Mouse (Mus musculus): ENCODE data around the gene Gpatch2. TPM values are rescaled to one million over a fixed set of nuclear protein-coding genes. Genes with fewer than 3 reads are reported as not detected.

Gene Gpatch2
- polyA plus RNA-seq, 1 experiment from 2014 or later = 21.9 TPM

DNA sequence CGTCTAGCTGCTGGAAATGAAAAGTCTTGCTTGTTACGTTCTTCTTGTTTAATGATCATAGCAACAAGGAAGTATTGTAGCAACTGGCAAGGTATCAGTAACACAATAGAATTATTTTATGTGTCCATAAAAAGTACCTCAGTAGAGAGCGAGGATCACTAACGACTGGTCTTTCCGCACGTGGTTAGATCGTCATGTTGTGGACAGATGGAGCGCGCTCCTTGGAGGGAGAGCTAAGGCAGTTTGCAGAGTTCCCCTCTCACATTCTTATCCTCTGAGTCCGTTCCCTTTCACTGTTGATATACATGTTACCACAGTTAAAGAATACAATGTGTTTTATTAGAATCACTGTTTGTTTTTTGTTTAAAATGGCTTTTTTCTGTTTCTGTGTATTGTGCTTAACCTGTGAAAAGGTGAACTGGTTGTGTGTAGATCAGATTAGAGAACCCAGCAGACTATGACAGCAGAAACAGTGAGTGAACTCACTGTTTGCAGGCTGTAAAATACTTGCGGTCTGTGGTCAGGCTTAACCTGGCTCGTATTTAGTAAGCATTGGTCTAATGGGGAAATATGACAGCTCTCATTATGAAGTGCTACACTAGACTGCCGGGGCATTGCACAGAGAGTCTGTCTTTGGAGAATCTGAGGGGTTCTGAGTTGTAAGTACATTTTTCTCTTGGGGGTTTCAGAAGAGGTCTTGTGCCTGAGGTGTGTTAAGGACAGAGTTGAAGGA lies 13.3 kb downstream of the Gpatch2 start:
- H3K9ac ChIP-seq = no peak overlapping the region
- no peak overlapping the region for H3K27ac ChIP-seq
- ATAC-seq (ENCODE audit: low FRiP score, low read depth) = no peak
- H3K27me3 ChIP-seq = no peaks in the 10 kb centered on the region
- H3K36me3 ChIP-seq = peaks cover 32% of the 10 kb centered on the region
- no peaks in the 10 kb centered on the region for H3K9me3 ChIP-seq
- H3K4me1 ChIP-seq = 0 out of 2 replicates have a peak, but pooled peaks cover 6% of the 10 kb centered on the region
- no peak overlapping the region for H3K4me3 ChIP-seq
- WGBS = 53% methylated on average over 13 of the region's 13 CpGs
- H3K4me2 ChIP-seq (replicated peaks) = no peak overlapping the region

DNA sequence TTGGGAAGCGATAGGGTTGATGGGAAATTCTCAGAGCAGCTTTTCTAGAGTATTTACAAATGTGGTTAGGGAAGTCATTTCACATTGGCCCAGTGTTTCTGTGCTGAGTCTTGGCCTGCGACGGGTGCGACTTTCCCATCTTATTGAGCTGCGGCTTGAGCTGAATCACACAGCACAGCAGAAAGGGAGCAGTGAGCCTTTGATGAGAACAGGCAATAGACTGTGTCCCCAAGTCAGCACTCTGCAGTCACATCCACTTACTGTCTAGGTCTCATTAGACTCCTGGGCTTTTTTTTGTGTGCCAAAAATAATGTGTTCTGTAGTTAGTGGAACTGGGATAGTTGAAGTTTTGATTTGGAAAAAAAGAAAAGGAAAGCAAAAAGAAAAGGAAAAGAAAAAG lies 14.9 kb downstream of the Gpatch2 start:
- Histone ChIP-seq H3K4me3 (no peak overlapping the region), H3K4me1 (0 out of 2 replicates have a peak, but pooled peaks cover 6% of the 10 kb centered on the region), H3K9ac (no peak overlapping the region), H3K27ac (no peak overlapping the region), H3K36me3 (peaks cover 41% of the 10 kb centered on the region), H3K9me3 (no peaks in the 10 kb centered on the region), H3K27me3 (no peaks in the 10 kb centered on the region), H3K4me2 (replicated peaks) (no peak overlapping the region)
- WGBS = 90% methylated on average over 5 of the region's 5 CpGs
- ATAC-seq (ENCODE audit: low FRiP score, low read depth) = no peak

DNA sequence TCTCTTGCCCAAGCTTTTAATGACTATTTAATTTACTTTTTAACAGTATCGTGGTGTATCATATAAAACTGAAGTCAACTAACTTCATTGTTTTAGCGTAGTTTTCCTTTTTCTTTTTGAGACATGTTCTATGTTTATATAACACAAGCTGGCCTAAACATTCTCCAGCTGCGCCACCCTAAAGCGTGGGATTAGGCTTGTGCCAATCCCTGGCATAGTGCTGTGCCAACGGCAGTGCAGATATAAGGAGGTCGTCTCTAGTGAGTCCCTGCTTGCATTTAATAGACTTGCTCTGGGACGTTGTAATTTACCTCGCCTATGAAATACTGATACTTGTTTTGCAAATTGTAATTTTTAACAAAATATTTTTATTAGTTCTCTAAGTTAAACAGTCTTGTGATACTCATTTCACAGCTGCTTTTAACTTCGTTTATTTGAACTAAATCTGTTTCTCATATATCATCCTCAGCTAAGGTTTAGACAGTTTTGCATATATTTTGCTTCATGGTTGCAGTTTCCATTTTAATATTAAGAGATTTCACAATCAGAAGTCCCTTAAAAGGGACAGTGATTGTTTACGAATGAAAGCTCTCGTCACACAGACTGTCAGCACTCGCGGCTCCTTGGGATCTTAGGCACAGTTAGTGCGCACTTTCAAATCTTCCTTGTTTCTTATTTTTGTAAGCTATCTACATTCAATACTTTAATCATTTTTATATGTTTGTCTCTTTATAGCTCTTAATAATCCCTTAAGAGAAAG lies 17.1 kb downstream of the Gpatch2 start:
- Histone ChIP-seq H3K4me1 (0 out of 2 replicates have a peak, but pooled peaks cover 6% of the 10 kb centered on the region), H3K36me3 (peaks cover 37% of the 10 kb centered on the region), H3K9me3 (no peaks in the 10 kb centered on the region), H3K9ac (no peak overlapping the region), H3K27ac (no peak overlapping the region), H3K4me3 (no peak overlapping the region), H3K27me3 (no peaks in the 10 kb centered on the region), H3K4me2 (replicated peaks) (no peak overlapping the region)
- no peak for ATAC-seq (ENCODE audit: low FRiP score, low read depth)
- 84% methylated on average over 14 of the region's 14 CpGs for WGBS

DNA sequence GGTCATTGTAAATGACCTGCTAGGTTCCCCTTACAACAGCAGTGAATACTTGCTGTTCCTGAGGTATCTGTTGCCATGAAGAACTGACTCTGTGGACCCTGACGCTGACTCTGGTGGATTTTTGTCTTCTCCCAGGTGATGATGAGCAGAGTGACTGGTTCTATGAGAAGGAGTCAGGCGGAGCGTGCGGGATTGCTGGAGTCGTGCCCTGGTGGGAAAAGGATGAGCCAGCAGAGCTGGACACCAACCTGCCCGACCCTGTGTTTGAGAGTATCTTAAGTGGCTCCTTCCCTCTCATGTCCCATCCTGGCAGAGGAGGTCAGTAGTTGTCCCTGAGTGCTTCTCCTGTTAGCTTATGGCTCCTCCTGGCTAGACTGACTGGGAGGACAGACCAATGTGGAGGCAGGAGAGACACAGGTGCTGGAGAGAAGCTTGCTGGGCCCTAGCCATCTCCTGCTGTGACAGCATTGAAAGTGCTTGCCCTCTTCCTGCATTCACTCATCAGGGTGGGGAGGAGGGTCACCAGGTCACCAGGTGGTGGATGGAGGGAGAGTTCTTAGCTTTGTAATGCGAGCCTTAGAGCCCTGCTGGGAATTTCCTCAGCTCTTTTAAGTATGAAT lies 17.8 kb downstream of the Gpatch2 start:
- no peak overlapping the region for H3K4me3 ChIP-seq
- 0 out of 2 replicates have a peak, but pooled peaks cover under 1% of the 10 kb centered on the region for H3K4me1 ChIP-seq
- peaks cover 41% of the 10 kb centered on the region for H3K36me3 ChIP-seq
- no peak overlapping the region for H3K27ac ChIP-seq
- no peaks in the 10 kb centered on the region for H3K9me3 ChIP-seq
- no peak for ATAC-seq (ENCODE audit: low FRiP score, low read depth)
- no peak overlapping the region for H3K9ac ChIP-seq
- 58% methylated on average over 7 of the region's 7 CpGs for WGBS
- no peaks in the 10 kb centered on the region for H3K27me3 ChIP-seq
- H3K4me2 ChIP-seq (replicated peaks) = no peak overlapping the region

DNA sequence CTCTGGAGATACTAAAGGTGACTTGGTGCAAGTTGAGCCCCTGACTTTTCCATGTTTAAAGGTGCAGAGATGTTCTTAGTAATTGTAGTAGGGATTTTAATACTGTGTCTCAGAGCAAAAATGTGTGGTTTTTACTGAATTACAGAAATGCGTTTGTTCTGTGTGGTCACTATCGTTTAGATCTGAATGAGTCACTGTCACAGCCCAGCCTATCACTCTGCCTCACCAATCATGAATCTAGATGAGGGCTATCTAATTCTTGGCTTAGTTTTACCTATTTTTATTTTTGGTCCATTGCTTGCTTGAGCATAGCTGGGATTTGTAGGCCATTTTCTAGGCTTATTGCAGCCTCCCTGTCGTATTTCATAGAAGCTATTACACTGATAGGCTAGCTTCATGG lies 19.9 kb downstream of the Gpatch2 start:
- 93% methylated on average over 3 of the region's 3 CpGs for WGBS
- H3K27ac ChIP-seq = no peak overlapping the region
- H3K4me3 ChIP-seq = no peak overlapping the region

DNA sequence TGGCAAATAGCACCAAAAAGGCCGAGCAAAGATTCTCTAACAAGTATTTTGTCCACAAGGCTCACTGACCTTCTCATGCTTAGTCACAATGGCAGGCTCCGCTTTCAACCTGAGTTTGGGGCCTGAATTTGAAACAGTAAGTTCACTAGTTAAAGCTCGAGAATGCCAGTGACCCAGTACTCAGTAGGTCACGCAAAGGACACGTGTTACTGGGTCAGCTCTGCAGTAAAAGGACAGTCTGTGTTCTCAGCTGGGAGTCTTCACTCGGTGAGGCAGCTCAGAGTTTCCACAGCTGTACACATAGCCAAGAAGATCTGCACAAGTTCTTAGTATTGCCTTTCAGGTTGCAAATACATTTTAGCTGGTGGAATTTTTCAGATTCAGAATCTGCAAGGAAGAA lies 21.0 kb downstream of the Gpatch2 start:
- Histone ChIP-seq H3K9me3 (no peaks in the 10 kb centered on the region), H3K27ac (no peak overlapping the region), H3K4me1 (no peaks in the 10 kb centered on the region), H3K27me3 (no peaks in the 10 kb centered on the region), H3K36me3 (peaks cover 32% of the 10 kb centered on the region), H3K4me2 (replicated peaks) (no peak overlapping the region), H3K9ac (no peak overlapping the region), H3K4me3 (no peak overlapping the region)
- WGBS = 76% methylated on average over 6 of the region's 6 CpGs
- ATAC-seq (ENCODE audit: low FRiP score, low read depth) = no peak

More for the DNA sequence above, 19.9 kb downstream of the Gpatch2 start:
- Histone ChIP-seq H3K9me3 (no peaks in the 10 kb centered on the region), H3K27me3 (no peaks in the 10 kb centered on the region), H3K4me1 (no peaks in the 10 kb centered on the region), H3K4me2 (replicated peaks) (no peak overlapping the region), H3K9ac (no peak overlapping the region), H3K36me3 (peaks cover 37% of the 10 kb centered on the region)
- no peak for ATAC-seq (ENCODE audit: low FRiP score, low read depth)

DNA sequence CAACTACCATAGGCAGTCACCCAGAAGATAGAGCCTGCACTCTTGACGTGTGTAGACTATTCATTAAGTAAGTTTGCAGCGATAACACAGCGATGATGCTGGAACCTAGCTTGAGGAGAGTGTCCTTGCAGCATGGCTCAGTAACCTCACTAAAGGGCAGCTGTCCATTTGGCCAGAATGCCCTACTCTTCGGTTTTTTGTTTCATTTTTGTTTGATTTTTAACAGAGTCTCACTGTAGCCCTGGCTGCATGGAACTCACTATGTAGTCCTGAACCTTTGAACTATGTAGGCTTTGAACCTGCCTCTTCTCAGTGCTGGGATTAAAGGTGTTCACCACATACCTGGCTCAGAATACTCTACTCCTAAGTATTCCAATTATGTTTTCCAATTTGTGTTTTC lies 22.8 kb downstream of the Gpatch2 start:
- whole genome bisulfite sequencing = 90% methylated on average over 4 of the region's 4 CpGs
- H3K27ac ChIP-seq = no peak overlapping the region
- no peaks in the 10 kb centered on the region for H3K4me1 ChIP-seq
- H3K36me3 ChIP-seq = peaks cover 28% of the 10 kb centered on the region
- no peak overlapping the region for H3K4me2 ChIP-seq (replicated peaks)
- H3K27me3 ChIP-seq = no peaks in the 10 kb centered on the region
- H3K9me3 ChIP-seq = no peaks in the 10 kb centered on the region
- no peak overlapping the region for H3K9ac ChIP-seq
- no peak for ATAC-seq (ENCODE audit: low FRiP score, low read depth)
- H3K4me3 ChIP-seq = no peak overlapping the region

DNA sequence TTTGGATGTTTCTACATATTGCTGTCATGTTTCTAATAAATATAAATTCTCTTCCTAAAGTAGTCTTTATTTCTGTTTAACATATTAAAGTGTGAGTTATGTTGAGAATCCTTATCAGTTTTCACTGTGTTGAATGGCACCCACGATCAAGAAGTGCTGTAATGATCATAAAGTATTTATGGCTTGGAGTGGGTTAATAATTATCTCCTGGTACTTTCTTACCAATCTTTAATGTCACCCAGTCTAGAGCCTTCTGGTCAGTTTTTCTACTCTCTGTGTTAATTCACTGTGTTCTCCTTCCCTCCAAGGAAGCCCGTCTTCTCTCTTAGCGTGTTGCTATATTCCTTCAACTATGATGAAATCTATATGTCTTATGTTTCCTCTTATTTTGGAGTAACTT lies 25.0 kb downstream of the Gpatch2 start:
- H3K4me3 ChIP-seq = no peak overlapping the region
- no peak overlapping the region for H3K4me2 ChIP-seq (replicated peaks)
- no peaks in the 10 kb centered on the region for H3K4me1 ChIP-seq
- no peaks in the 10 kb centered on the region for H3K27me3 ChIP-seq
- no peak for ATAC-seq (ENCODE audit: low FRiP score, low read depth)
- 97% methylated on average over 3 of the region's 3 CpGs for WGBS
- peaks cover 14% of the 10 kb centered on the region for H3K36me3 ChIP-seq
- H3K27ac ChIP-seq = no peak overlapping the region
- no peaks in the 10 kb centered on the region for H3K9me3 ChIP-seq
- no peak overlapping the region for H3K9ac ChIP-seq

DNA sequence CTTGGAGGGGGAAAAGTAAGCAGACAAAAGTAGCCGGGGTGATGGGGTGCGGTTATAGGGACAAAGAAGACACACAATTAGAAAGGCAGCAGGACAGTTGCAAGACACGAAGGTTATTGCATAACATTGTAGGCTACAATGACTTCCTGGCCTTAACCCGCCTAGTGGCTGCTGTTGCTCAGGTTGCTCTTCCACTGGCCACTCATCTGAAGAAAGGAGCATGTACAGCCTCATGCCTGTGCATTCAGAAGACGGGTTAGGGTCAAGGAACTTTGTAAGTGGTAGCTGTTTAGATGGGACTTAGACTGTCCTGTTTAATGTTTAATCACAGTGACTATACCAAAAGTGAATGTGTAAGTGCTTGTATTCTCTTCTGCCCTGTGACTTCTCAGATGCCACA lies 26.0 kb downstream of the Gpatch2 start:
- no peak overlapping the region for H3K4me3 ChIP-seq
- no peak overlapping the region for H3K4me2 ChIP-seq (replicated peaks)
- H3K9me3 ChIP-seq = no peaks in the 10 kb centered on the region
- no peaks in the 10 kb centered on the region for H3K27me3 ChIP-seq
- peaks cover 9% of the 10 kb centered on the region for H3K36me3 ChIP-seq
- no peak for ATAC-seq (ENCODE audit: low FRiP score, low read depth)
- no peak overlapping the region for H3K9ac ChIP-seq
- 90% methylated on average over 5 of the region's 5 CpGs for WGBS
- no peak overlapping the region for H3K27ac ChIP-seq
- no peaks in the 10 kb centered on the region for H3K4me1 ChIP-seq

DNA sequence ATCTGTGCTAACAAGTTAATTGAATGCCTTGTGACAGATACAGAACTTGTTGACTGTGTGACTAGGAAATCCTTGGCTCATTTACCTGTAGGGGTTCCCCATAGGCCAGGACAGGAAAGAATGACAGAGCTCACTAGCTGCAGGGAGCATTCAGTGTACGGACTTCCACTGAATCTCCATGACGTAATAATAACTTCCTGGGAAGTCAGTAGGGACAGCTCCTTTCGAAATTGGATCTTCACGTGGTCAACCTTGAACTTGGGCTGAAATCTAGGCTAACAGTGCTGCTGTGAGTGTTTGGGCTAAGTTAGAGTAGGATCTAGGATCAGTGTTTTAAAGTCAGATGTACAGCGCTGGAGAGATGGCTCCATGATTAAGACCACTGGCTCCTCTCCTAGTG lies 29.4 kb downstream of the Gpatch2 start:
- Histone ChIP-seq H3K9me3 (no peaks in the 10 kb centered on the region), H3K4me1 (no peaks in the 10 kb centered on the region), H3K4me3 (no peak overlapping the region), H3K9ac (no peak overlapping the region), H3K4me2 (replicated peaks) (no peak overlapping the region), H3K36me3 (peaks cover 2% of the 10 kb centered on the region; the same call in 1 of the 2 replicates), H3K27me3 (no peaks in the 10 kb centered on the region), H3K27ac (no peak overlapping the region)
- 82% methylated on average over 5 of the region's 5 CpGs for WGBS
- no peak for ATAC-seq (ENCODE audit: low FRiP score, low read depth)

DNA sequence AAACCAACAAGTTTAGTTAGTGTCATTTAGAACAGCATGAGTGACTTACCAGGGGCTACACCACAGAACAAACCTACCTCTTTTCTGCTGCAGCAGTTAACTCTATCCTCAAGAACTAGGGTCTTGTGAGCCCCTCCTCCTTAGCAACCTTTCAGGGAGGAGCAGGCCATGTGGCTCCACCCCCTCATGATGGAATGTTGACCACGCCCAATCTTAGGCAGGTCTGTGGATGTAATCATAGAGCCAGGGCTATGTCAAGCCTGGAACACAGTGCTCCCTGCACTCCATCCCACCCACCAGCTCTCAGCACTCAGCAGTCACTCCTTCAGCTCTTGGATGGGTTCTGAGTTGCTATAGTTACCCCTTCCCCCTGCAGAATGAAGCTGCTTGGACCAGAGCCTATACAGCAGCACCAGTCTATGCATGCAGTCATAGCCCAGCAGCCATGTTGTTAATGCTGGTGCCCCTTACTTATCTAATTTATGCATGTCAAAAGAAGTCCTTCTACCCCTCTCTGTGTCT lies 35.5 kb downstream of the Gpatch2 start:
- peaks cover 9% of the 10 kb centered on the region; the same call in 1 of the 2 replicates for H3K36me3 ChIP-seq
- no peak overlapping the region for H3K4me3 ChIP-seq
- H3K27ac ChIP-seq = no peak overlapping the region
- no peaks in the 10 kb centered on the region for H3K9me3 ChIP-seq
- no peak overlapping the region for H3K9ac ChIP-seq
- no peak for ATAC-seq (ENCODE audit: low FRiP score, low read depth)
- H3K4me2 ChIP-seq (replicated peaks) = no peak overlapping the region
- no peaks in the 10 kb centered on the region for H3K27me3 ChIP-seq
- WGBS = 87% methylated on average over 1 of the region's 1 CpGs
- no peaks in the 10 kb centered on the region for H3K4me1 ChIP-seq

DNA sequence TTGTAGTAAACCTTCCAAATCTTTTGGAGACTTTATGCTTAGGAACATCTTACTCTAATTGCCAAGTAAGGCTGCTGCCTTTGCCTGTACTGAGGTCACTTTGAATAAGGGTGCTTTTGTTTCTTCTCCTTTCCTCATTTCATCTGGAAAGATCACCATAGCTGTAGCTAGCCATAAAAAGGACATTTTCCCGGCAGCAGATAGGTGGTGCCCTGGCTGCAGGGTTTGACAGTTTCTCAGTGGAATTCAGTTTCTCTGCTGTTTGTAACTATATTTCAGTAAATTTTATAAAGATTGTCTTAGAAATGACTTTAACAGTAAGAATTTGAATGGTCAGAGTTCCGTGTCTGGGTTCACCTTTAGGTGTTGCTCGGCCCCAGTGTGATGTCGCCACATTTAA lies 43.4 kb downstream of the Gpatch2 start:
- no peak for ATAC-seq (ENCODE audit: low FRiP score, low read depth)
- no peak overlapping the region for H3K9ac ChIP-seq

More for the DNA sequence above, 43.4 kb downstream of the Gpatch2 start:
- peaks cover 7% of the 10 kb centered on the region; the same call in 1 of the 2 replicates for H3K4me1 ChIP-seq
- 0 out of 2 replicates have a peak, but pooled peaks cover 2% of the 10 kb centered on the region for H3K36me3 ChIP-seq
- H3K27ac ChIP-seq = no peak overlapping the region
- WGBS = 79% methylated on average over 4 of the region's 4 CpGs
- no peaks in the 10 kb centered on the region for H3K27me3 ChIP-seq
- no peaks in the 10 kb centered on the region for H3K9me3 ChIP-seq
- H3K4me2 ChIP-seq (replicated peaks) = no peak overlapping the region
- no peak overlapping the region for H3K4me3 ChIP-seq

Measured in limb, embryonic 13.5 days (tissue).